Mouse (Mus musculus): Measurements from ENCODE around the gene Arpc4.
"Not testable (repeated sequence)": the region's sequence is repeated elsewhere in the genome, so short reads cannot be mapped to it uniquely, and the experiment has no call there.

Arpc4 gene

GRCm38 (mm10) chr6:113377496-113378385 is at the start of gene Arpc4, which contains the start of gene Tada3:
Gene Arpc4 (plus strand): TSS chr6:113378115.
Gene Tada3 (minus strand): TSS chr6:113377883.
- peak; percentile 93 for DNase-seq (ENCODE audit: low spot score)

DNA sequence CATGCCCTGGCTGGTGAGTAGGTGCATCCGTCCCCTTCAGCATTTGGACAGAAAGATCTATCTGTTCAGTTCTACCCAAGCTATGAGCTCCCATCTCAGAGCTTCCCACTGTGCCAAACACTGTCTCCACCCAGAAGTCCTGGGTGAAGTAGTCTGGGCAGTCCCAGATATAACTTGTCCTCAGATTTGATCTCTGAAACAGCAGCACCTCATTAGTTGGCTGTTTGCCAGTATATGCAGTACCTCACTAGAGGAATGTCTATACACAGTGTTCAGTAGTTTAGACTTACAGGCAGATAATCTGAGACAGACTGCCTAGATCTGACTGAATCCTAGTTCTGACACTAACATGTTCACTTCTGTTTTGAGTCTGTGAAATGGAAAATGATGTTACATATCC is 48.5 kb upstream of the Arpc4 start:
- DNase-seq (ENCODE audit: low spot score): no peak

- DNase-seq (ENCODE audit: low spot score): no peak
Observed at GRCm38 (mm10) chr6:113330547-113330946, 47.4 kb upstream of the Arpc4 start.

- no peak for DNase-seq (ENCODE audit: low spot score)
Observed at GRCm38 (mm10) chr6:113331721-113332120, 46.2 kb upstream of the Arpc4 start.

DNA sequence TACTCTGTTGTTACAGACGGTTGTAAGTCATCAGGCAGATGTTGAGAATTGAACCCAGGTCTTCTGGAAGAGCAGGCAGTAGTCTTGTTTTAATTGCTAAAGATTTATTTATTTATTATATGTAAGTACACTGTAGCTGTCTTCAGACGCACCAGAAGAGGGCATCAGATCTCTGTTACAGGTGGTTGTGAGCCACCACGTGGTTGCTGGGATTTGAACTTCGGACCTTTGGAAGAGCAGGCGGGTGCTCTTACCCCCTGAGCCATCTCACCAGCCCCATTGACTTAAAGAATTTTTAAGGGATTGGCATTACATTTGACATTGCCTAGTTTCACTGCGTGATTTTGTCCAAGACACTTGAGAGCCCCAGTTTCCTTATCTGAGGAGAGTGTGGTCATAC is 45.2 kb upstream of the Arpc4 start:
- DNase-seq (ENCODE audit: low spot score): not testable (repeated sequence)

GRCm38 (mm10) chr6:113333137-113333950 is 44.6 kb upstream of the Arpc4 start:
- peak; percentile 74 for DNase-seq (ENCODE audit: low spot score)

DNA sequence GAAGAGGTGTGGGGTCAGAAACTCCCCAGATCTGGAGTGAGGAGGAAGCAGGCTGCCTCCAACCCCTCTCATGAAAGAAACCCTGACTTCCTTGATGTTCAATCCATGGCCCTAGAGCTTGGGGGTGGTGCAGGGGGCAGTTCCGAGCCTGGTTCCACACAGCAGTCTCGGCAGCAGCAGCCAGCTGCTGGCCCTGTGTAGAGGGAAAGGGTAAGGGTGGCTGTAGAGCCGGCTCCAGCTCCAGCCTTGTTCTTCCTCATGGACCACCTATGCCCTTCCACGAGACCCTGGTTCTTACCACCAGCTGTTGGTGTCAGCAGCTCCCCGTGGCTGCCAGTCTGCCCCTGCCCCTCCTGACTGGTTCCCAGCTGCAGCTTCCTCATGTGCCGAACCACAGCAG is 43.7 kb upstream of the Arpc4 start:
- no peak for DNase-seq (ENCODE audit: low spot score)

DNA sequence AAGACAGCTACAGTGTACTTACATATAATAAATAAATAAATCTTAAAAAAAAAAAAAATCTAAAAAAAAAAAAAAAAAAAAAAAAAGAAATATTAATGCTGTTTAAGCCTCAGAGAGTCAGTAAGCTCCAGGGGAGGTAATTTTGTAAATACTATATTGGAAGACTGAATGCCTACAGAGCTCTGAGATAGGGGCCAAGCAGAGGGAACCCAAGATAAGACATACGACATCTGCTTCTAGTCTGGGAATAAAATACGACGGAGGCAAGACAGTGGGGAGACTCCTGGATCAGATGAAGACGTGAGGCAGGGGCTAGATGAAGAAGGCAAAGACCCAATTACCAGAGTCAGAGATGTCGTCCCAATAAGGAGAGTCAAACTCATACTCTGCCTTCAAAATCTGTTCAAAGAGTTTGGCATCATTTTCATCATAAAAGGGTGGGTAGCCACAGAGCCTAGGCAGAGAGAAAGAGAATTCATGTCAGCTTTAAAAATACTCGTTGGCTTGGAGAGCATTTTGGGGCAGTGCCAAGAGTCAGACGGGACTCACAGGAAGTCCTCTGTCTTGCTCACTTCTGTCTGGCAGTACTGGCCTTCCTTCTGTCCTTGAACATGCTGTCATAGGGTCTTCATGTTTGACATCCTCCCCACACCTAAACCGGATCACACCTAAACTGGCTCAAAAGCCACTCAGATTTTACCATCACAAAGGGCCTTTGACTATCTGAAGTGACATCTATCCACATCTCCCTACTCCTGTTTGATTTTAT is 40.9 kb upstream of the Arpc4 start:
- no peak for DNase-seq (ENCODE audit: low spot score)

- DNase-seq (ENCODE audit: low spot score): no peak
Observed at GRCm38 (mm10) chr6:113341574-113341973, 36.3 kb upstream of the Arpc4 start.

- no peak for DNase-seq (ENCODE audit: low spot score)
Observed at GRCm38 (mm10) chr6:113342297-113342696, 35.6 kb upstream of the Arpc4 start.

DNA sequence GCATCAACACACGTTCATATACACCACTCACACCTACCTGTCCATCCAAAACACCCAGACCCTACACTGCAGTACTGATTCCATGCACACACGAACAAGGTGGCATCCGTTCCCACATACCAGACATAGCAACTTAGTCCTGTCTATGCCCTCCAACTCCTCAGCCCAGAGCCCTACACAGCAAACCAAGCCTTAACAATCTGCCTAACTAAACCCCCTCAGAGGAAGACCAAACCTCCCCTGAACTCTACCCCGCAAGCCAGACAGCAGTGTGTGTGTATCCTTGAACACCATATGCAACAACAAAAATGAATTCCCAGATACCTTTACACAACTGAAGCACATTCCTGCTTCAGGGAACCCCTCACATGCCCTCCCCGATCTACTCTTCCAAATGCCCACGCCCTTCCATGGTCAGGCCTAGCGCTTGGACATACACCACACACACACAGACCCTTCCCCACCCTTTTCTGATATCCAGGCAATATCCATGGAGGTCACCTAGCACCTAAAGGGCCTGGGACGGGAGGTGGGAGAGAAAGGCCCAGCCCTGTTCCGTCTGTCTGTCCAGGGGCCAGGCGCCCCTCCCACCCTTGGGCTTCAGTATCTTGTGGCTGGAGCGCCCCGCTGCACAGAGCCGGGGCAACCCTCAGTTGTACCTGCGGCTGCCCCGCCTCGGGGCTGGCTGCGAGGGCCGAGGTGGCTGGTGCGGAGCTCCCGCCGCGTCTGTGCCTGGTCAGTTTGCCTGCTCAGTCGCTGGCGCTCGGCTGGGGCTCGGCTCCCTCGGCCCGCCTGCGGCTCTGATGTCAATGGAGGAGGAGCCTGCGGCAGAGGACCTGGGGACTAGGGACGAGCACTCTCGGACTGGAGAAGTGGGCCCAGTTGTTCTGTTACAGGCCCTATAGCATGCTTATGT is 34.5 kb upstream of the Arpc4 start, which contains the start of gene Camk1:
TSS of gene Camk1 (minus strand) at position 808 of the 916 bp plus-strand sequence.
- DNase-seq (ENCODE audit: low spot score): peak; percentile 78

- peak; percentile 78 for DNase-seq (ENCODE audit: low spot score)
Observed at GRCm38 (mm10) chr6:113344321-113344720, 33.6 kb upstream of the Arpc4 start.

DNA sequence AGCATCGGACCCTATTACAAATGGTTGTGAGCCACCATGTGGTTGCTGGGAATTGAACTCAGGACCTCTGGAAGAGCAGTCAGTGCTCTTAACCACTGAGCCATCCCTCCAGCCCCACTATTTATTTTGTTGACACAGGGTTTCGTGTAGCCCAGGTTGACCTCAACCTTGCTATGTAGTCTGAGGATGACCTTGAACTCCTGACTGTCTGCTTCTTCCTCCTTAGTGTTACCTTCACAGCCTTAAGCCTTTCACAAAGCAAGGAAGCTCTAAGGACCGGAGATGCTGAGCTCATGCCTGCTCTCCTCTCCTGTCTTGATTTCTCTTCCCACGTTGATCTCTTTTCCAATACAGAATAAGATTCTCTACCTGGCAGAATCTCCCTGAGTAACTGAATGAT is 31.0 kb upstream of the Arpc4 start:
- no peak for DNase-seq (ENCODE audit: low spot score)

- DNase-seq (ENCODE audit: low spot score): no peak
Observed at GRCm38 (mm10) chr6:113350538-113350937, 27.4 kb upstream of the Arpc4 start.

- no peak for DNase-seq (ENCODE audit: low spot score)
Observed at GRCm38 (mm10) chr6:113351161-113351560, 26.8 kb upstream of the Arpc4 start.

- no peak for DNase-seq (ENCODE audit: low spot score)
Observed at GRCm38 (mm10) chr6:113351653-113352052, 26.3 kb upstream of the Arpc4 start.

GRCm38 (mm10) chr6:113352820-113353219 is 25.1 kb upstream of the Arpc4 start:
- DNase-seq (ENCODE audit: low spot score): no peak

GRCm38 (mm10) chr6:113353696-113354095 is 24.2 kb upstream of the Arpc4 start:
- no peak for DNase-seq (ENCODE audit: low spot score)

- DNase-seq (ENCODE audit: low spot score): no peak
Observed at GRCm38 (mm10) chr6:113361476-113361875, 16.4 kb upstream of the Arpc4 start.

DNA sequence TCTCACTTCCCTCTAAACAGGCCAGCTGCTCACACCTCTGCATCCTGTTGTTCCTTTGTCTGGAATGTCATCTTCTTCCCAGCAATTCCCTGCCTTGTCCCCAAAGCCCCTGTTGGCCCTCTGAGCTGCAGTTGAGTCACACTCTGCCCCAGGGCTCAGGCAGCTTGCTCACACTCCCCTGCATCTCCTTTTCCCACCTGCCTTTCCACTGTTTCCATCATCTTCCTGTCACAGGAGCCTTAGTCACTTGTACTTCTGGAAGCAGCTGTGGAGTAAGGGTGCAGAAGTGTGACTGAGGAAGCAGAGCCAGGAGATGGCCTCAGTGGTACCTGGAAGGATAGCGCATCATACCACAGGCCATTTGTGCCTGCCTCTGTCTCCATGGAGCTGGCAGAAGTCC is 15.7 kb upstream of the Arpc4 start:
- no peak for DNase-seq (ENCODE audit: low spot score)
